Mouse (Mus musculus) midbrain, embryonic 14.5 days (tissue): ENCODE measurements around the gene Mettl27. TPM values are rescaled to one million over a fixed set of nuclear protein-coding genes. Genes with fewer than 3 reads are reported as not detected.

Experiments
- ATAC-seq: fragments of 200-750 bp; cut with Nextera tagmentation; 2 replicates; pipeline ENCODE4 v1.8.0; 2017; ENCODE audit warnings: moderate number of reproducible peaks, moderate library complexity; ENCODE audit not compliant: low FRiP score, low TSS enrichment
- DNase-seq: peaks from one replicate; pipeline ENCODE4 v3.0.0-alpha.2; 2015
- H3K27ac ChIP-seq: fragments of 300-500 bp; sonication (generic); replicated peaks from 2 replicates; pipeline ENCODE4 v1.5.1; 2014; ENCODE audit warnings: mild to moderate bottlenecking, low read depth, low read length, moderate library complexity
- H3K27me3 ChIP-seq: fragments of 300-500 bp; sonication (generic); 2 replicates; pipeline ENCODE4 v1.6.1; 2014; ENCODE audit warnings: low read length, control low read depth, mixed read lengths; ENCODE audit not compliant: control insufficient read depth, insufficient read depth
- H3K36me3 ChIP-seq: fragments of 300-500 bp; sonication (generic); 2 replicates; pipeline ENCODE4 v1.6.1; 2014; ENCODE audit warnings: low read length, control low read depth; ENCODE audit not compliant: control insufficient read depth, insufficient read depth
- H3K4me1 ChIP-seq: fragments of 300-500 bp; sonication (generic); 2 replicates; pipeline ENCODE4 v1.6.1; 2014; ENCODE audit warnings: mild to moderate bottlenecking, antibody characterized with exemption, low read length, control low read depth; ENCODE audit not compliant: control insufficient read depth, insufficient read depth
- H3K4me2 ChIP-seq: fragments of 300-500 bp; sonication (generic); 2 replicates; pipeline ENCODE4 v1.6.1; 2014; ENCODE audit warnings: mild to moderate bottlenecking, low read length, moderate library complexity
- H3K4me3 ChIP-seq: fragments of 300-500 bp; sonication (generic); replicated peaks from 2 replicates; pipeline ENCODE4 v1.5.1; 2014; ENCODE audit warnings: low read depth, low read length
- H3K9ac ChIP-seq: fragments of 300-500 bp; sonication (generic); replicated peaks from 2 replicates; pipeline ENCODE4 v1.6.1; 2014; ENCODE audit warnings: mild to moderate bottlenecking, low read length, moderate library complexity
- H3K9me3 ChIP-seq: fragments of 300-500 bp; sonication (generic); 2 replicates; pipeline ENCODE4 v1.6.1; 2016; ENCODE audit warnings: low read length, control low read depth, mixed read lengths; ENCODE audit not compliant: control insufficient read depth
- WGBS: fragments of 180-500 bp; shearing (Covaris S2); extraction: QIAGEN DNeasy Blood & Tissue Kit; methylation state at CpG from one replicate; pipeline ENCODE4 v1.1.7; 2014; 5-methylcytosine and 5-hydroxymethylcytosine counted together
- polyA plus RNA-seq: library from polyadenylated mRNA; unstranded; fragments of >200 nt; fragmentation: Nextera tagmentation; extraction: Ambion mirVana; gene quantifications from 2 replicates; pipeline ENCODE4 v1.2.1, GENCODE M21; 2014

Mettl27 gene
- polyA plus RNA-seq, 1 experiment from 2014 or later: 6.0 TPM

- WGBS: 76% methylated on average over 2 of the region's 2 CpGs
- H3K9ac ChIP-seq: no peak overlapping the region
- H3K4me3 ChIP-seq: no peak overlapping the region
- H3K4me2 ChIP-seq: no peak overlapping the region
- H3K27me3 ChIP-seq: peaks cover 26% of the 10 kb centered on the region
- ATAC-seq (no peak), DNase-seq (no peak)
- H3K36me3 ChIP-seq: no peaks in the 10 kb centered on the region
- no peaks in the 10 kb centered on the region for H3K4me1 ChIP-seq
- no peak overlapping the region for H3K27ac ChIP-seq
- H3K9me3 ChIP-seq: no peaks in the 10 kb centered on the region
These were observed 10.6 kb downstream of the Mettl27 start for GRCm38 (mm10) chr5:134942740-134943139.

- Histone ChIP-seq H3K4me2 (no peak overlapping the region), H3K36me3 (no peaks in the 10 kb centered on the region), H3K4me1 (no peaks in the 10 kb centered on the region), H3K4me3 (no peak overlapping the region), H3K27ac (no peak overlapping the region), H3K9me3 (no peaks in the 10 kb centered on the region), H3K27me3 (peaks cover 27% of the 10 kb centered on the region), H3K9ac (no peak overlapping the region)
- no peak for DNase-seq
- 87% methylated on average over 5 of the region's 5 CpGs for WGBS
- ATAC-seq: no peak
These were observed 12.0 kb downstream of the Mettl27 start for GRCm38 (mm10) chr5:134944179-134944578.

GRCm38 (mm10) chr5:134945266-134945959 lies 13.2 kb downstream of the Mettl27 start:
- no peak overlapping the region for H3K4me3 ChIP-seq
- H3K36me3 ChIP-seq: no peaks in the 10 kb centered on the region
- no peaks in the 10 kb centered on the region for H3K4me1 ChIP-seq
- H3K4me2 ChIP-seq: no peak overlapping the region
- no peak overlapping the region for H3K27ac ChIP-seq
- ATAC-seq (no peak), DNase-seq (no peak)
- no peaks in the 10 kb centered on the region for H3K9me3 ChIP-seq
- WGBS: 49% methylated on average over 19 of the region's 19 CpGs
- no peak overlapping the region for H3K9ac ChIP-seq
- peaks cover 27% of the 10 kb centered on the region for H3K27me3 ChIP-seq

GRCm38 (mm10) chr5:134946063-134946856 lies 14.1 kb downstream of the Mettl27 start:
- DNase-seq (no peak), ATAC-seq (no peak)
- Histone ChIP-seq H3K27ac (no peak overlapping the region), H3K4me3 (no peak overlapping the region), H3K4me2 (peak overlapping the region; percentile 3; the same call in 1 of the 2 replicates), H3K9ac (no peak overlapping the region), H3K36me3 (no peaks in the 10 kb centered on the region), H3K9me3 (no peaks in the 10 kb centered on the region), H3K27me3 (peaks cover 27% of the 10 kb centered on the region), H3K4me1 (no peaks in the 10 kb centered on the region)
- 17% methylated on average over 43 of the region's 43 CpGs for WGBS

GRCm38 (mm10) chr5:134946857-134947255 lies 14.7 kb downstream of the Mettl27 start, which contains the start of gene Cldn4:
Gene Cldn4 (minus strand): TSS chr5:134946934.
- no peaks in the 10 kb centered on the region for H3K36me3 ChIP-seq
- ATAC-seq (no peak), DNase-seq (no peak)
- H3K9ac ChIP-seq: no peak within 1 kb of the TSS
- H3K4me2 ChIP-seq: peak within 1 kb of the TSS; percentile 3; the same call in 1 of the 2 replicates
- H3K27ac ChIP-seq: no peak within 1 kb of the TSS
- 9% methylated on average over 11 of the region's 11 CpGs for WGBS
- H3K4me1 ChIP-seq: no peaks in the 10 kb centered on the region
- no peaks in the 10 kb centered on the region for H3K9me3 ChIP-seq
- H3K4me3 ChIP-seq: no peak within 1 kb of the TSS
- peaks cover 27% of the 10 kb centered on the region for H3K27me3 ChIP-seq

- H3K27me3 ChIP-seq: peaks cover 27% of the 10 kb centered on the region
- H3K9me3 ChIP-seq: no peaks in the 10 kb centered on the region
- H3K36me3 ChIP-seq: no peaks in the 10 kb centered on the region
- WGBS: 75% methylated on average over 5 of the region's 5 CpGs
- H3K4me3 ChIP-seq: no peak overlapping the region
- no peaks in the 10 kb centered on the region for H3K4me1 ChIP-seq
- DNase-seq: no peak
- H3K4me2 ChIP-seq: no peak overlapping the region
- no peak overlapping the region for H3K9ac ChIP-seq
- no peak overlapping the region for H3K27ac ChIP-seq
- no peak for ATAC-seq
These were observed 15.4 kb downstream of the Mettl27 start for GRCm38 (mm10) chr5:134947420-134948084.

GRCm38 (mm10) chr5:134948085-134948439 lies 15.9 kb downstream of the Mettl27 start:
- DNase-seq (no peak), ATAC-seq (no peak)
- Histone ChIP-seq H3K4me2 (no peak overlapping the region), H3K36me3 (no peaks in the 10 kb centered on the region), H3K4me3 (no peak overlapping the region), H3K27ac (no peak overlapping the region), H3K27me3 (peaks cover 27% of the 10 kb centered on the region), H3K4me1 (no peaks in the 10 kb centered on the region), H3K9ac (no peak overlapping the region), H3K9me3 (no peaks in the 10 kb centered on the region)
- 74% methylated on average over 4 of the region's 4 CpGs for WGBS

- no peak overlapping the region for H3K9ac ChIP-seq
- H3K4me2 ChIP-seq: no peak overlapping the region
- H3K36me3 ChIP-seq: no peaks in the 10 kb centered on the region
- DNase-seq (no peak), ATAC-seq (no peak)
- no peaks in the 10 kb centered on the region for H3K4me1 ChIP-seq
- no peak overlapping the region for H3K27ac ChIP-seq
- no peak overlapping the region for H3K4me3 ChIP-seq
- no peaks in the 10 kb centered on the region for H3K9me3 ChIP-seq
- peaks cover 16% of the 10 kb centered on the region; the same call in 1 of the 2 replicates for H3K27me3 ChIP-seq
- WGBS: 55% methylated on average over 19 of the region's 19 CpGs
These were observed 19.1 kb downstream of the Mettl27 start for GRCm38 (mm10) chr5:134951053-134951884.
